Mouse (Mus musculus) hindbrain, embryonic 13.5 days (tissue): ENCODE results near the gene Gatad1. TPM values are rescaled to one million over a fixed set of nuclear protein-coding genes. Genes with fewer than 3 reads are reported as not detected.

ENCODE experiments used
- ATAC-seq: fragments of 200-750 bp; cut with Nextera tagmentation; 2 replicates; pipeline ENCODE4 v1.8.0; 2017; ENCODE audit warnings: moderate TSS enrichment; ENCODE audit not compliant: low FRiP score
- H3K27ac ChIP-seq: fragments of 300-500 bp; sonication (generic); 2 replicates; pipeline ENCODE4 v1.5.1; 2015; ENCODE audit warnings: inconsistent platforms, mild to moderate bottlenecking, moderate library complexity
- H3K27me3 ChIP-seq: fragments of 300-500 bp; sonication (generic); 2 replicates; pipeline ENCODE4 v1.6.1; 2015; ENCODE audit warnings: mild to moderate bottlenecking, inconsistent platforms
- H3K36me3 ChIP-seq: fragments of 300-500 bp; sonication (generic); 2 replicates; pipeline ENCODE4 v1.6.1; 2015; ENCODE audit warnings: mild to moderate bottlenecking, inconsistent platforms
- H3K4me1 ChIP-seq: fragments of 300-500 bp; sonication (generic); replicated peaks from 2 replicates; pipeline ENCODE4 v1.6.1; 2015; ENCODE audit warnings: inconsistent platforms
- H3K4me2 ChIP-seq: fragments of 300-500 bp; sonication (generic); 2 replicates; pipeline ENCODE4 v1.6.1; 2015; ENCODE audit warnings: inconsistent platforms, mild to moderate bottlenecking, moderate library complexity
- H3K4me3 ChIP-seq: fragments of 300-500 bp; sonication (generic); 2 replicates; pipeline ENCODE4 v1.5.1; 2015; ENCODE audit warnings: mild to moderate bottlenecking, inconsistent platforms
- H3K9ac ChIP-seq: fragments of 300-500 bp; sonication (generic); 2 replicates; pipeline ENCODE4 v1.6.1; 2015; ENCODE audit warnings: mild to moderate bottlenecking, inconsistent platforms
- H3K9me3 ChIP-seq: fragments of 300-500 bp; sonication (generic); 2 replicates; pipeline ENCODE4 v1.6.1; 2016; ENCODE audit warnings: inconsistent platforms
- WGBS: fragments of 180-500 bp; shearing (Covaris S2); methylation state at CpG from one replicate; pipeline ENCODE4 v1.1.7; 2015; 5-methylcytosine and 5-hydroxymethylcytosine counted together
- polyA plus RNA-seq: library from polyadenylated mRNA; unstranded; fragments of >200 nt; fragmentation: Nextera tagmentation; extraction: Ambion mirVana; gene quantifications from 2 replicates; pipeline ENCODE4 v1.2.1, GENCODE M21; 2015

Gatad1 gene
- polyA plus RNA-seq, 1 experiment from 2014 or later = 63.4 TPM

GRCm38 (mm10) chr5:3651621-3652020 is 5.4 kb downstream of the Gatad1 start:
- no peaks in the 10 kb centered on the region for H3K9me3 ChIP-seq
- no peaks in the 10 kb centered on the region for H3K36me3 ChIP-seq
- 89% methylated on average over 5 of the region's 5 CpGs for WGBS
- no peak overlapping the region for H3K4me2 ChIP-seq
- no peak overlapping the region for H3K27ac ChIP-seq
- no peaks in the 10 kb centered on the region for H3K27me3 ChIP-seq
- ATAC-seq = no peak
- no peak overlapping the region for H3K4me3 ChIP-seq
- H3K9ac ChIP-seq = no peak overlapping the region
- H3K4me1 ChIP-seq = peaks cover 2% of the 10 kb centered on the region

GRCm38 (mm10) chr5:3650881-3651280 is 6.1 kb downstream of the Gatad1 start, which contains the start of gene Tmbim7:
TSS of gene Tmbim7 (plus strand) at chr5:3651181.
- H3K9me3 ChIP-seq = no peaks in the 10 kb centered on the region
- no peaks in the 10 kb centered on the region for H3K36me3 ChIP-seq
- no peak for ATAC-seq
- 79% methylated on average over 6 of the region's 6 CpGs for WGBS
- H3K9ac ChIP-seq = no peak within 1 kb of the TSS
- no peaks in the 10 kb centered on the region for H3K27me3 ChIP-seq
- no peak within 1 kb of the TSS for H3K4me2 ChIP-seq
- H3K4me3 ChIP-seq = no peak within 1 kb of the TSS
- H3K27ac ChIP-seq = no peak within 1 kb of the TSS
- peaks cover 7% of the 10 kb centered on the region for H3K4me1 ChIP-seq

GRCm38 (mm10) chr5:3648849-3649210 is 8.2 kb downstream of the Gatad1 start:
- H3K4me1 ChIP-seq = peaks cover 16% of the 10 kb centered on the region
- WGBS = 77% methylated on average over 4 of the region's 4 CpGs
- no peaks in the 10 kb centered on the region for H3K9me3 ChIP-seq
- H3K27me3 ChIP-seq = no peaks in the 10 kb centered on the region
- ATAC-seq = no peak
- H3K9ac ChIP-seq = no peak overlapping the region
- H3K36me3 ChIP-seq = peaks cover 8% of the 10 kb centered on the region
- no peak overlapping the region for H3K27ac ChIP-seq
- no peak overlapping the region for H3K4me2 ChIP-seq
- no peak overlapping the region for H3K4me3 ChIP-seq

- peak overlapping the region; percentile 61 for H3K4me2 ChIP-seq
- no peaks in the 10 kb centered on the region for H3K9me3 ChIP-seq
- H3K4me3 ChIP-seq = no peak overlapping the region
- peaks cover 16% of the 10 kb centered on the region for H3K4me1 ChIP-seq
- peak; percentile 38 for ATAC-seq
- no peak overlapping the region for H3K9ac ChIP-seq
- H3K27ac ChIP-seq = no peak overlapping the region
- 57% methylated on average over 4 of the region's 4 CpGs for WGBS
- H3K36me3 ChIP-seq = peaks cover 11% of the 10 kb centered on the region
- H3K27me3 ChIP-seq = no peaks in the 10 kb centered on the region
Measured at GRCm38 (mm10) chr5:3648206-3648848, 8.7 kb downstream of the Gatad1 start.

- ATAC-seq = peak; percentile 96
- under 1% methylated on average over 17 of the region's 46 CpGs for WGBS
- peak overlapping the region; percentile 61 for H3K4me2 ChIP-seq
Measured at GRCm38 (mm10) chr5:3647708-3648121, 9.3 kb downstream of the Gatad1 start.

GRCm38 (mm10) chr5:3646991-3647707 is 9.8 kb downstream of the Gatad1 start:
- Histone ChIP-seq H3K4me3 (peak overlapping the region; percentile 94), H3K4me1 (peaks cover 16% of the 10 kb centered on the region), H3K9ac (peak overlapping the region; percentile 88), H3K27ac (peak overlapping the region; percentile 92), H3K9me3 (no peaks in the 10 kb centered on the region), H3K27me3 (no peaks in the 10 kb centered on the region), H3K4me2 (peak overlapping the region; percentile 61), H3K36me3 (peaks cover 18% of the 10 kb centered on the region)
- WGBS = under 1% methylated on average over 51 of the region's 60 CpGs
- ATAC-seq = peak; percentile 86

More at GRCm38 (mm10) chr5:3647708-3648121, 9.3 kb downstream of the Gatad1 start:
- H3K4me3 ChIP-seq = peak overlapping the region; percentile 94
- peak overlapping the region; percentile 88 for H3K9ac ChIP-seq
- peak overlapping the region; percentile 92 for H3K27ac ChIP-seq
- peaks cover 16% of the 10 kb centered on the region for H3K4me1 ChIP-seq
- no peaks in the 10 kb centered on the region for H3K27me3 ChIP-seq
- H3K36me3 ChIP-seq = peaks cover 15% of the 10 kb centered on the region
- H3K9me3 ChIP-seq = no peaks in the 10 kb centered on the region

- Histone ChIP-seq H3K9ac (peak overlapping the region; percentile 88), H3K4me2 (peak overlapping the region; percentile 61), H3K9me3 (no peaks in the 10 kb centered on the region), H3K27ac (no peak overlapping the region), H3K4me3 (peak overlapping the region; percentile 94), H3K27me3 (no peaks in the 10 kb centered on the region), H3K4me1 (peaks cover 16% of the 10 kb centered on the region), H3K36me3 (peaks cover 24% of the 10 kb centered on the region)
- ATAC-seq = no peak
- 32% methylated on average over 6 of the region's 6 CpGs for WGBS
Measured at GRCm38 (mm10) chr5:3646539-3646938, 10.4 kb downstream of the Gatad1 start.

- H3K4me3 ChIP-seq = no peak overlapping the region
- no peak overlapping the region for H3K9ac ChIP-seq
- H3K27me3 ChIP-seq = no peaks in the 10 kb centered on the region
- no peak for ATAC-seq
- WGBS = 85% methylated on average over 6 of the region's 6 CpGs
- no peak overlapping the region for H3K4me2 ChIP-seq
- peaks cover 16% of the 10 kb centered on the region for H3K4me1 ChIP-seq
- peaks cover 34% of the 10 kb centered on the region for H3K36me3 ChIP-seq
- H3K9me3 ChIP-seq = no peaks in the 10 kb centered on the region
- H3K27ac ChIP-seq = no peak overlapping the region
Measured at GRCm38 (mm10) chr5:3645326-3645725, 11.7 kb downstream of the Gatad1 start.

GRCm38 (mm10) chr5:3644621-3645020 is 12.4 kb downstream of the Gatad1 start:
- peaks cover 37% of the 10 kb centered on the region for H3K36me3 ChIP-seq
- H3K4me1 ChIP-seq = peaks cover 16% of the 10 kb centered on the region
- no peaks in the 10 kb centered on the region for H3K27me3 ChIP-seq
- no peak overlapping the region for H3K27ac ChIP-seq
- no peak overlapping the region for H3K4me2 ChIP-seq
- no peak overlapping the region for H3K4me3 ChIP-seq
- H3K9me3 ChIP-seq = no peaks in the 10 kb centered on the region
- no peak for ATAC-seq
- WGBS = 96% methylated on average over 6 of the region's 6 CpGs
- no peak overlapping the region for H3K9ac ChIP-seq

GRCm38 (mm10) chr5:3635286-3635685 is 21.7 kb downstream of the Gatad1 start:
- no peaks in the 10 kb centered on the region for H3K27me3 ChIP-seq
- ATAC-seq = no peak
- H3K9me3 ChIP-seq = no peaks in the 10 kb centered on the region
- no peak overlapping the region for H3K4me2 ChIP-seq
- WGBS = 88% methylated on average over 8 of the region's 8 CpGs
- peaks cover 50% of the 10 kb centered on the region for H3K36me3 ChIP-seq
- no peak overlapping the region for H3K27ac ChIP-seq
- H3K9ac ChIP-seq = no peak overlapping the region
- no peaks in the 10 kb centered on the region for H3K4me1 ChIP-seq
- H3K4me3 ChIP-seq = no peak overlapping the region

- H3K4me2 ChIP-seq = no peak overlapping the region
- no peaks in the 10 kb centered on the region for H3K4me1 ChIP-seq
- H3K9me3 ChIP-seq = no peaks in the 10 kb centered on the region
- H3K27ac ChIP-seq = no peak overlapping the region
- H3K4me3 ChIP-seq = no peak overlapping the region
- no peak overlapping the region for H3K9ac ChIP-seq
- ATAC-seq = no peak
- peaks cover 53% of the 10 kb centered on the region for H3K36me3 ChIP-seq
- H3K27me3 ChIP-seq = no peaks in the 10 kb centered on the region
- 74% methylated on average over 4 of the region's 4 CpGs for WGBS
Measured at GRCm38 (mm10) chr5:3633951-3634350, 23.0 kb downstream of the Gatad1 start.

GRCm38 (mm10) chr5:3633315-3633714 is 23.7 kb downstream of the Gatad1 start:
- WGBS = 95% methylated on average over 13 of the region's 13 CpGs
- ATAC-seq = no peak
- no peak overlapping the region for H3K9ac ChIP-seq

GRCm38 (mm10) chr5:3632285-3632684 is 24.7 kb downstream of the Gatad1 start:
- WGBS = 89% methylated on average over 5 of the region's 5 CpGs
- H3K4me2 ChIP-seq = no peak overlapping the region
- no peak for ATAC-seq
- H3K27ac ChIP-seq = no peak overlapping the region
- no peaks in the 10 kb centered on the region for H3K9me3 ChIP-seq
- H3K9ac ChIP-seq = no peak overlapping the region
- H3K36me3 ChIP-seq = peaks cover 57% of the 10 kb centered on the region
- H3K27me3 ChIP-seq = no peaks in the 10 kb centered on the region
- H3K4me3 ChIP-seq = no peak overlapping the region
- no peaks in the 10 kb centered on the region for H3K4me1 ChIP-seq

More at GRCm38 (mm10) chr5:3633315-3633714, 23.7 kb downstream of the Gatad1 start:
- Histone ChIP-seq H3K9me3 (no peaks in the 10 kb centered on the region), H3K36me3 (peaks cover 54% of the 10 kb centered on the region), H3K27me3 (no peaks in the 10 kb centered on the region), H3K4me2 (no peak overlapping the region), H3K4me3 (no peak overlapping the region), H3K4me1 (no peaks in the 10 kb centered on the region), H3K27ac (no peak overlapping the region)
